Mouse (Mus musculus): ENCODE results near the gene Trim46. TPM values are rescaled to one million over a fixed set of nuclear protein-coding genes. Genes with fewer than 3 reads are reported as not detected.

The Trim46 gene
- total RNA-seq, 4 experiments from 2014 or later: 74.0 to 89.3 (median 80.2) TPM

Small RNA genes lying within 50 kb of the gene (microRNA-seq; reads per million reads assigned to microRNA genes)
- 6,804 to 10,287 reads per million in 2 experiments for gene Mir92b

Other genes starting within 250 kb of the Trim46 start
- gene Rusc1, start 153.0 kb downstream of the Trim46 start, total RNA-seq (2022): 100 to 1,000 TPM; 144 to 149 (median 146) TPM
- gene Gm43738, start 145.2 kb downstream of the Trim46 start, total RNA-seq (2022): under 1 TPM in 1 of 4 experiments, not detected in 3; 0.18 TPM
- 100 to 1,000 TPM in 2 of 4 experiments, 10 to 100 TPM in 2; 84.1 to 119 (median 97.3) TPM for gene Fdps, start 144.3 kb downstream of the Trim46 start, total RNA-seq (2022)
- gene Pklr, start 110.2 kb downstream of the Trim46 start, total RNA-seq (2022): under 1 TPM in 1 of 4 experiments, not detected in 3; 0.14 TPM
- gene Hcn3, start 86.1 kb downstream of the Trim46 start, total RNA-seq (2022): 10 to 100 TPM; 13.3 to 15.2 (median 14.2) TPM
- 10 to 100 TPM; 44.5 to 54.1 (median 48.9) TPM for gene Clk2, start 81.5 kb downstream of the Trim46 start, total RNA-seq (2022)
- gene Scamp3, start 68.8 kb downstream of the Trim46 start, total RNA-seq (2022): 10 to 100 TPM; 66.2 to 72.5 (median 69.1) TPM
- 10 to 100 TPM; 52.6 to 54.5 (median 53.5) TPM for gene Fam189b, start 63.2 kb downstream of the Trim46 start, total RNA-seq (2022)
- 10 to 100 TPM; 62.1 to 75.2 (median 68.5) TPM for gene Gba, start 43.4 kb downstream of the Trim46 start, total RNA-seq (2022)
- gene Thbs3, start 31.1 kb downstream of the Trim46 start, total RNA-seq (2022): 10 to 100 TPM; 27.4 to 40.7 (median 35.3) TPM
- gene Mtx1, start 19.2 kb downstream of the Trim46 start, total RNA-seq (2022): 10 to 100 TPM; 85.4 to 96.0 (median 94.4) TPM
- gene Muc1, start 17.3 kb downstream of the Trim46 start, total RNA-seq (2022): 1 to 10 TPM in 2 of 4 experiments, under 1 TPM in 2; 0.37 to 1.7 (median 1.2) TPM
- 10 to 100 TPM; 73.9 to 82.9 (median 79.4) TPM for gene Krtcap2, start 343 bp downstream of the Trim46 start, total RNA-seq (2022)
- 10 to 100 TPM; 44.2 to 67.3 (median 61.7) TPM for gene Dpm3, start 13.0 kb upstream of the Trim46 start, total RNA-seq (2022)
- 10 to 100 TPM; 51.8 to 69.9 (median 58.2) TPM for gene Slc50a1, start 24.3 kb upstream of the Trim46 start, total RNA-seq (2022)
- gene Efna1, start 34.8 kb upstream of the Trim46 start, total RNA-seq (2022): 10 to 100 TPM in 2 of 4 experiments, 1 to 10 TPM in 2; 7.9 to 12.6 (median 10.5) TPM
- gene Efna3, start 76.7 kb upstream of the Trim46 start, total RNA-seq (2022): 10 to 100 TPM; 57.7 to 72.8 (median 60.8) TPM
- 1 to 10 TPM in 3 of 4 experiments, under 1 TPM in 1; 0.96 to 1.4 (median 1.1) TPM for gene Efna4, start 91.7 kb upstream of the Trim46 start, total RNA-seq (2022)
- gene Adam15, start 103.7 kb upstream of the Trim46 start, total RNA-seq (2022): 100 to 1,000 TPM; 129 to 141 (median 137) TPM
- under 1 TPM; 0.32 to 0.47 (median 0.39) TPM for gene Dcst2, start 115.7 kb upstream of the Trim46 start, total RNA-seq (2022)
- under 1 TPM in 2 of 4 experiments, not detected in 2; 0.16 to 0.48 TPM for gene Dcst1, start 118.9 kb upstream of the Trim46 start, total RNA-seq (2022)
- gene Zbtb7b, start 148.5 kb upstream of the Trim46 start, total RNA-seq (2022): 10 to 100 TPM; 12.6 to 18.7 (median 15.9) TPM
- 1 to 10 TPM; 1.9 to 7.1 (median 4.3) TPM for gene Lenep, start 156.5 kb upstream of the Trim46 start, total RNA-seq (2022)
- gene Flad1, start 165.6 kb upstream of the Trim46 start, total RNA-seq (2022): 10 to 100 TPM; 35.8 to 37.8 (median 37.1) TPM
- 1 to 10 TPM; 1.6 to 4.7 (median 2.5) TPM for gene Cks1b, start 172.1 kb upstream of the Trim46 start, total RNA-seq (2022)
- 10 to 100 TPM; 16.4 to 22.3 (median 19.9) TPM for gene Shc1, start 172.1 kb upstream of the Trim46 start, total RNA-seq (2022)
- gene Pygo2, start 183.9 kb upstream of the Trim46 start, total RNA-seq (2022): 10 to 100 TPM; 49.4 to 61.0 (median 53.9) TPM
- 10 to 100 TPM; 39.6 to 71.2 (median 51.8) TPM for gene Pbxip1, start 190.4 kb upstream of the Trim46 start, total RNA-seq (2022)
- 10 to 100 TPM; 29.5 to 33.7 (median 31.3) TPM for gene Pmvk, start 208.2 kb upstream of the Trim46 start, total RNA-seq (2022)

Measured in layer of hippocampus, adult 8-10 months (tissue).